Mouse (Mus musculus) right cerebral cortex, postnatal 10 days (tissue): ENCODE results near the gene Mycbpap.
A peak's percentile ranks its signal among the peaks of the same experiment; 100 is the strongest.

Source experiments
- DNase-seq, 2 experiments: peaks; one replicate each; pipeline ENCODE4 v3.0.0; 2021; ENCODE audit warnings: low spot score in 2 of 2

Mycbpap gene

GRCm38 (mm10) chr11:94533171-94533570 is 11.6 kb upstream of the Mycbpap start:
- DNase-seq = no peak

- no peak for DNase-seq
These were observed 7.3 kb upstream of the Mycbpap start for GRCm38 (mm10) chr11:94528879-94529278.

GRCm38 (mm10) chr11:94526171-94526879 is 4.8 kb upstream of the Mycbpap start:
- DNase-seq = no peak

- no peak for DNase-seq
These were observed 8.1 kb downstream of the Mycbpap start for GRCm38 (mm10) chr11:94513452-94513851.

GRCm38 (mm10) chr11:94508976-94509375 is 12.6 kb downstream of the Mycbpap start:
- no peak for DNase-seq

GRCm38 (mm10) chr11:94501482-94501881 is 20.1 kb downstream of the Mycbpap start:
- no peak for DNase-seq

- no peak for DNase-seq
These were observed 21.2 kb downstream of the Mycbpap start for GRCm38 (mm10) chr11:94500362-94500761.

GRCm38 (mm10) chr11:94499661-94500152 is 21.8 kb downstream of the Mycbpap start, which contains the start of gene Epn3:
Gene Epn3 (minus strand): TSS chr11:94499974.
- DNase-seq = peak in 1 of 2 experiments; percentile 29

- peak; percentile 52 to 64 for DNase-seq
These were observed 22.5 kb downstream of the Mycbpap start for GRCm38 (mm10) chr11:94499035-94499434.

- peak; percentile 71 to 74 for DNase-seq
These were observed 23.2 kb downstream of the Mycbpap start for GRCm38 (mm10) chr11:94498093-94498996.

GRCm38 (mm10) chr11:94495415-94495814 is 26.1 kb downstream of the Mycbpap start:
- DNase-seq = no peak

GRCm38 (mm10) chr11:94491749-94492099 is 29.8 kb downstream of the Mycbpap start:
- no peak for DNase-seq

- peak; percentile 75 to 82 for DNase-seq
These were observed 30.4 kb downstream of the Mycbpap start for GRCm38 (mm10) chr11:94491035-94491748.

GRCm38 (mm10) chr11:94489745-94490144 is 31.8 kb downstream of the Mycbpap start:
- DNase-seq = no peak

- DNase-seq = no peak
These were observed 32.6 kb downstream of the Mycbpap start for GRCm38 (mm10) chr11:94488767-94489533.

- DNase-seq = peak; percentile 86 to 91
These were observed 35.5 kb downstream of the Mycbpap start, which contains the start of gene Spata20 for GRCm38 (mm10) chr11:94486001-94486400. Gene Spata20 (minus strand): TSS chr11:94486179.

- no peak for DNase-seq
These were observed 36.3 kb downstream of the Mycbpap start for GRCm38 (mm10) chr11:94485223-94485622.

GRCm38 (mm10) chr11:94484636-94485035 is 36.9 kb downstream of the Mycbpap start:
- no peak for DNase-seq

- DNase-seq = no peak
These were observed 37.6 kb downstream of the Mycbpap start for GRCm38 (mm10) chr11:94483921-94484320.

- no peak for DNase-seq
These were observed 38.1 kb downstream of the Mycbpap start for GRCm38 (mm10) chr11:94483436-94483835.

- DNase-seq = no peak
These were observed 38.8 kb downstream of the Mycbpap start for GRCm38 (mm10) chr11:94482738-94483137.
